In the genomic region with DNA sequence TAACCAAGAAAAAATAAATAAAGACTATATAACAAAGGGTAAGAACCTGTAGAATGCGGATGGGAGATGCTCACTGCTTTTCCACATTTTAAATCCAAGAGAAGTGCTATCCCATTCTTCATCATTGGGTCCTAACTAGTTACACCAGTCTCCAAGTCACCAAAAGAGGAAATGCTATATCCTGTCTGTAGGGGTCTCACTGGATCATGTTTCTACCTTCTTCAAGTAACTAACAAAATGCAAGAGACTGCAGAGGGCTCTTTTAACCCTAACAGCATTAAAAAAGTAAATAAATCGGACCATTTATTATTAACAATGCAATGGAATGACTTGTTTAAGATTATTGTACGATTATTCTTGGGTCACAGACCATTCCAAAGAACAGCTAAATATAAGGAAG, we compare ENCODE assay signal across 13 mouse cellular contexts. TPM values are rescaled to one million over a fixed set of nuclear protein-coding genes. Genes with fewer than 3 reads are reported as not detected.
A peak's percentile ranks its signal among the peaks of the same experiment; 100 is the strongest.
DNase-seq lines count a peak whose midpoint lies in the region; ATAC-seq and TF ChIP-seq lines count a peak whose summit lies in the region.
"Had no signal": no experiment of that assay in that cellular context is flagged by ENCODE, and none has a peak within 500 bp of the region (broad histone marks: within the 10 kb centered on the region; RNA-seq: fewer than 3 reads in every experiment).

No protein-coding gene starts in this region.

- no peaks in the 10 kb centered on the region for H3K27me3 ChIP-seq in hindbrain, embryonic 16.5 days (replicated peaks; ENCODE audit: control insufficient read depth, insufficient read depth, low read length)
- no peaks in the 10 kb centered on the region for H3K27me3 ChIP-seq in hindbrain, embryonic 13.5 days
- H3K27me3 ChIP-seq in lung, postnatal 0 days (replicated peaks; ENCODE audit: insufficient read depth, low read length): no peaks in the 10 kb centered on the region
- no peaks in the 10 kb centered on the region for H3K27me3 ChIP-seq in forebrain, postnatal 0 days (ENCODE audit: insufficient read depth, low read length)

- 68% methylated on average over 3 of the region's 3 CpGs for WGBS in hindbrain, embryonic 16.5 days
- WGBS in hindbrain, embryonic 13.5 days: 74% methylated on average over 3 of the region's 3 CpGs
- WGBS in lung, postnatal 0 days: 46% methylated on average over 3 of the region's 3 CpGs
- WGBS in lung, adult 2 months: 53% methylated on average over 3 of the region's 3 CpGs
- WGBS in forebrain, postnatal 0 days: 65% methylated on average over 3 of the region's 3 CpGs

- H3K36me3 ChIP-seq in hindbrain, embryonic 16.5 days (ENCODE audit: control insufficient read depth, insufficient read depth, low read length): no peaks in the 10 kb centered on the region
- no peaks in the 10 kb centered on the region for H3K36me3 ChIP-seq in hindbrain, embryonic 13.5 days
- H3K36me3 ChIP-seq in lung, postnatal 0 days (ENCODE audit: insufficient read depth, low read length): peaks cover 11% of the 10 kb centered on the region; the same call in 1 of the 2 replicates
- H3K36me3 ChIP-seq in forebrain, postnatal 0 days (ENCODE audit: insufficient read depth): no peaks in the 10 kb centered on the region

- no peak overlapping the region for H3K9ac ChIP-seq in hindbrain, embryonic 16.5 days (ENCODE audit: low read depth, low read length)
- no peak overlapping the region for H3K9ac ChIP-seq in hindbrain, embryonic 13.5 days
- H3K9ac ChIP-seq in lung, postnatal 0 days (replicated peaks; ENCODE audit: low read depth): no peak overlapping the region
- H3K9ac ChIP-seq in forebrain, postnatal 0 days: no peak overlapping the region

- peak; percentile 65 for DNase-seq in lung, postnatal 0 days (ENCODE audit: low spot score)
- no peak for DNase-seq in lung, adult 2 months
- peak; percentile 76 for DNase-seq in NIH3T3 (ENCODE audit: low read depth)
- DNase-seq in forebrain, postnatal 0 days: peak; percentile 67
- no peak for DNase-seq in left cerebral cortex, postnatal 36 days (ENCODE audit: low spot score in 2 of 2)
- DNase-seq: cerebellum, adult 9-11 months; heart, adult 18-20 months; kidney, adult 8-10 months had no signal

- no peak overlapping the region for H3K4me3 ChIP-seq in hindbrain, embryonic 16.5 days (ENCODE audit: low read length)
- H3K4me3 ChIP-seq in hindbrain, embryonic 13.5 days: no peak overlapping the region
- H3K4me3 ChIP-seq in lung, postnatal 0 days (ENCODE audit: low read depth, low read length): no peak overlapping the region
- no peak overlapping the region for H3K4me3 ChIP-seq in lung, adult 2 months (replicated peaks; ENCODE audit: extremely low read depth, low read depth, low read length)
- no peak overlapping the region for H3K4me3 ChIP-seq in forebrain, postnatal 0 days (ENCODE audit: low read depth, low read length)
- H3K4me3 ChIP-seq: myocyte had no signal

- peak; percentile 74; the same call in 1 of the 2 replicates for ATAC-seq in hindbrain, embryonic 16.5 days
- ATAC-seq in hindbrain, embryonic 13.5 days (ENCODE audit: low FRiP score): no peak
- ATAC-seq in lung, postnatal 0 days: no peak
- peak; percentile 74 for ATAC-seq in forebrain, postnatal 0 days
- no peak for ATAC-seq in inflammation-experienced regulatory T-cells, adult 6 months

- H3K9me3 ChIP-seq in hindbrain, embryonic 16.5 days (ENCODE audit: control insufficient read depth, low read length): no peaks in the 10 kb centered on the region
- H3K9me3 ChIP-seq in hindbrain, embryonic 13.5 days: no peaks in the 10 kb centered on the region
- H3K9me3 ChIP-seq in lung, postnatal 0 days (ENCODE audit: low read length): no peaks in the 10 kb centered on the region
- H3K9me3 ChIP-seq in forebrain, postnatal 0 days (ENCODE audit: low read length): no peaks in the 10 kb centered on the region

- peaks cover 8% of the 10 kb centered on the region for H3K4me1 ChIP-seq in hindbrain, embryonic 16.5 days (ENCODE audit: control insufficient read depth, insufficient read depth, low read depth, low read length)
- H3K4me1 ChIP-seq in hindbrain, embryonic 13.5 days (replicated peaks): peaks cover 12% of the 10 kb centered on the region
- peaks cover 9% of the 10 kb centered on the region; the same call in 1 of the 2 replicates for H3K4me1 ChIP-seq in lung, postnatal 0 days (ENCODE audit: insufficient read depth, low read depth, low read length)
- H3K4me1 ChIP-seq in lung, adult 2 months (ENCODE audit: control insufficient read depth, insufficient read depth, low read length): peaks cover 15% of the 10 kb centered on the region
- H3K4me1 ChIP-seq in forebrain, postnatal 0 days (ENCODE audit: insufficient read depth): peaks cover 7% of the 10 kb centered on the region; the same call in 1 of the 2 replicates

- no peak for TF ChIP-seq POLR2A in lung, adult 2 months (IDR thresholded peaks at IDR 0.05; ENCODE audit: borderline replicate concordance, extremely low read depth, low read depth, low read length)

- intact Hi-C loops in left cerebral cortex, postnatal 36 days (cut with DNase I): no loop called here

- no peak overlapping the region for H3K27ac ChIP-seq in hindbrain, embryonic 16.5 days (ENCODE audit: low read depth, low read length)
- H3K27ac ChIP-seq in hindbrain, embryonic 13.5 days: no peak overlapping the region
- H3K27ac ChIP-seq in lung, postnatal 0 days (ENCODE audit: low read length): no peak overlapping the region
- no peak overlapping the region for H3K27ac ChIP-seq in forebrain, postnatal 0 days (ENCODE audit: low read depth, low read length)

- H3K4me2 ChIP-seq in hindbrain, embryonic 16.5 days (ENCODE audit: low read length): no peak overlapping the region
- H3K4me2 ChIP-seq in hindbrain, embryonic 13.5 days: no peak overlapping the region
- no peak overlapping the region for H3K4me2 ChIP-seq in lung, postnatal 0 days (replicated peaks; ENCODE audit: low read depth, low read length)
- H3K4me2 ChIP-seq in forebrain, postnatal 0 days (ENCODE audit: low read depth): no peak overlapping the region

- no peak for TF ChIP-seq EP300 in lung, postnatal 0 days (IDR thresholded peaks at IDR 0.05)

- TF ChIP-seq CTCF in lung, postnatal 0 days (IDR thresholded peaks at IDR 0.05): peak; percentile 69
- no peak for TF ChIP-seq CTCF in lung, adult 2 months (IDR thresholded peaks at IDR 0.05; ENCODE audit: insufficient read depth, low read length)
- peak; percentile 75 for TF ChIP-seq CTCF in forebrain, postnatal 0 days (IDR thresholded peaks at IDR 0.05; ENCODE audit: low read depth)

RNA-seq across cellular contexts. Expression of a gene that starts 41.2 kb away (rescaled TPM):
- polyA plus RNA-seq in hindbrain, embryonic 16.5 days (2015; fragmentation: Nextera tagmentation; extraction: Ambion mirVana): 0.14 and 0.24 TPM in 2 replicates
- 0.17 and 0.32 TPM in 2 replicates for polyA plus RNA-seq in hindbrain, embryonic 13.5 days (2015; fragmentation: Nextera tagmentation; extraction: Ambion mirVana)
- 0.08 and 0.13 TPM in 2 replicates for polyA plus RNA-seq in lung, postnatal 0 days (2015; fragmentation: Nextera tagmentation; extraction: Ambion mirVana)
- polyA plus RNA-seq in lung, adult 2 months (2012; rRNA removed): 0.07 TPM in 1 of 2 replicates, not detected in the other
- total RNA-seq in forebrain, postnatal 0 days (2014; rRNA removed): 0.23 TPM in 1 of 2 replicates, not detected in the other
- 0.09 TPM in 1 of 2 replicates, not detected in the other for polyA plus RNA-seq in forebrain, postnatal 0 days (2015; fragmentation: Nextera tagmentation; extraction: Ambion mirVana)
- polyA plus RNA-seq in inflammation-experienced regulatory T-cells, adult 6 months (2017; shearing (Covaris generic)): not detected
- total RNA-seq in left cerebral cortex, postnatal 36 days (2021): not detected
- total RNA-seq: heart, adult 18-20 months; left cerebral cortex, postnatal 10 days had no signal

Comparison
In these comparisons a context has a peak if more than half of its experiments do, and no peak if none do; other contexts are left out.
1. ATAC-seq: peak in hindbrain, embryonic 16.5 days (single experiment) and forebrain, postnatal 0 days (single experiment); none in hindbrain, embryonic 13.5 days (single experiment), lung, postnatal 0 days (single experiment) and inflammation-experienced regulatory T-cells, adult 6 months (single experiment).
2. DNase-seq: peak in lung, postnatal 0 days (single experiment), NIH3T3 (single experiment) and forebrain, postnatal 0 days (single experiment); none in lung, adult 2 months (single experiment) and left cerebral cortex, postnatal 36 days (0 of 2).